Mouse (Mus musculus): Measurements from ENCODE around the gene Galr2. TPM values are rescaled to one million over a fixed set of nuclear protein-coding genes. Genes with fewer than 3 reads are reported as not detected.

Gene Galr2
- total RNA-seq, 2 experiments from 2014 or later, result not detected

Other genes with a start within 250 kb of the Galr2 start
- 47.1 and 58.7 TPM in 2 replicates for gene Unc13d, start 203.0 kb upstream of the Galr2 start, total RNA-seq (2014; fragmentation: Nextera tagmentation)
- 24.8 and 36.3 TPM in 2 replicates for gene Unc13d, start 203.0 kb upstream of the Galr2 start, total RNA-seq (2017)
- gene Wbp2, start 193.9 kb upstream of the Galr2 start, total RNA-seq (2014; fragmentation: Nextera tagmentation), result 57.6 and 94.8 TPM in 2 replicates
- 21.2 and 23.9 TPM in 2 replicates for gene Wbp2, start 193.9 kb upstream of the Galr2 start, total RNA-seq (2017)
- gene Trim47, start 153.7 kb upstream of the Galr2 start, total RNA-seq (2014; fragmentation: Nextera tagmentation), result 8.7 and 12.2 TPM in 2 replicates
- gene Trim47, start 153.7 kb upstream of the Galr2 start, total RNA-seq (2017), result 2.3 and 6.5 TPM in 2 replicates
- gene Trim65, start 149.8 kb upstream of the Galr2 start, total RNA-seq (2014; fragmentation: Nextera tagmentation), result 17.4 and 20.5 TPM in 2 replicates
- 8.2 and 8.3 TPM in 2 replicates for gene Trim65, start 149.8 kb upstream of the Galr2 start, total RNA-seq (2017)
- 79.8 and 89.1 TPM in 2 replicates for gene Mrpl38, start 142.1 kb upstream of the Galr2 start, total RNA-seq (2014; fragmentation: Nextera tagmentation)
- gene Mrpl38, start 142.1 kb upstream of the Galr2 start, total RNA-seq (2017), result 39.6 and 49.6 TPM in 2 replicates
- 27.2 and 30.0 TPM in 2 replicates for gene Fbf1, start 112.8 kb upstream of the Galr2 start, total RNA-seq (2014; fragmentation: Nextera tagmentation)
- gene Fbf1, start 112.8 kb upstream of the Galr2 start, total RNA-seq (2017), result 21.6 and 32.0 TPM in 2 replicates
- gene Ten1, start 82.1 kb upstream of the Galr2 start, total RNA-seq (2014; fragmentation: Nextera tagmentation), result 82.7 and 85.5 TPM in 2 replicates
- 28.1 and 28.8 TPM in 2 replicates for gene Ten1, start 82.1 kb upstream of the Galr2 start, total RNA-seq (2017)
- gene Acox1, start 81.9 kb upstream of the Galr2 start, total RNA-seq (2014; fragmentation: Nextera tagmentation), result 18.2 and 21.3 TPM in 2 replicates
- gene Acox1, start 81.9 kb upstream of the Galr2 start, total RNA-seq (2017), result 19.9 and 27.1 TPM in 2 replicates
- 0.32 TPM in 1 of 2 replicates, not detected in the other for gene Evpl, start 42.9 kb upstream of the Galr2 start, total RNA-seq (2014; fragmentation: Nextera tagmentation)
- 0.69 and 0.80 TPM in 2 replicates for gene Evpl, start 42.9 kb upstream of the Galr2 start, total RNA-seq (2017)
- 68.2 and 80.6 TPM in 2 replicates for gene Srp68, start 6.7 kb upstream of the Galr2 start, total RNA-seq (2014; fragmentation: Nextera tagmentation)
- gene Srp68, start 6.7 kb upstream of the Galr2 start, total RNA-seq (2017), result 43.9 and 64.9 TPM in 2 replicates
- gene Exoc7, start 26.3 kb downstream of the Galr2 start, total RNA-seq (2014; fragmentation: Nextera tagmentation), result 52.5 and 57.0 TPM in 2 replicates
- gene Exoc7, start 26.3 kb downstream of the Galr2 start, total RNA-seq (2017), result 17.3 and 25.5 TPM in 2 replicates
- gene Foxj1, start 54.5 kb downstream of the Galr2 start, total RNA-seq (2014; fragmentation: Nextera tagmentation), result 0.26 TPM in 1 of 2 replicates, not detected in the other
- gene Foxj1, start 54.5 kb downstream of the Galr2 start, total RNA-seq (2017), result not detected in 2 replicates
- gene Rnf157, start 132.1 kb downstream of the Galr2 start, total RNA-seq (2014; fragmentation: Nextera tagmentation), result 8.1 and 12.1 TPM in 2 replicates
- gene Rnf157, start 132.1 kb downstream of the Galr2 start, total RNA-seq (2017), result 2.7 and 11.3 TPM in 2 replicates
- gene Ubald2, start 153.2 kb downstream of the Galr2 start, total RNA-seq (2014; fragmentation: Nextera tagmentation), result 68.8 and 89.9 TPM in 2 replicates
- 65.8 and 93.3 TPM in 2 replicates for gene Ubald2, start 153.2 kb downstream of the Galr2 start, total RNA-seq (2017)
- not detected in 2 replicates for gene Qrich2, start 185.3 kb downstream of the Galr2 start, total RNA-seq (2014; fragmentation: Nextera tagmentation)
- not detected in 2 replicates for gene Qrich2, start 185.3 kb downstream of the Galr2 start, total RNA-seq (2017)
- gene Prpsap1, start 213.3 kb downstream of the Galr2 start, total RNA-seq (2014; fragmentation: Nextera tagmentation), result 89.6 and 95.3 TPM in 2 replicates
- gene Prpsap1, start 213.3 kb downstream of the Galr2 start, total RNA-seq (2017), result 36.8 and 60.7 TPM in 2 replicates
- gene Sphk1, start 250.0 kb downstream of the Galr2 start, total RNA-seq (2014; fragmentation: Nextera tagmentation), result 188 and 259 TPM in 2 replicates
- gene Sphk1, start 250.0 kb downstream of the Galr2 start, total RNA-seq (2017), result 119 and 168 TPM in 2 replicates